Mouse (Mus musculus): Measurements from ENCODE around the gene Thsd4.

- no peak for TF ChIP-seq POLR2A (IDR thresholded peaks at IDR 0.05; ENCODE audit: insufficient read depth, low read length)
- no peak for TF ChIP-seq CTCF (IDR thresholded peaks at IDR 0.05; ENCODE audit: low read depth, low read length)
- no peak for TF ChIP-seq EP300 (IDR thresholded peaks at IDR 0.05; ENCODE audit: insufficient read depth, low read depth, low read length)
These were observed 40.9 kb upstream of the Thsd4 start for GRCm38 (mm10) chr9:60562443-60563371.
